Mouse (Mus musculus) E14TG2a.4 (cell line): Measurements from ENCODE around the gene Plaur.

Source experiments
- H3K27me3 ChIP-seq: 2 replicates; pipeline ENCODE4 v1.6.1; 2014; ENCODE audit warnings: low read length, control low read depth; ENCODE audit not compliant: insufficient read depth
- H3K36me3 ChIP-seq: 2 replicates; pipeline ENCODE4 v1.6.1; 2014; ENCODE audit warnings: low read length, control low read depth; ENCODE audit not compliant: insufficient read depth
- H3K4me1 ChIP-seq: replicated peaks from 2 replicates; pipeline ENCODE4 v1.6.1; 2014; ENCODE audit warnings: low read depth, low read length, control low read depth
- H3K4me3 ChIP-seq: replicated peaks from 2 replicates; pipeline ENCODE4 v1.5.1; 2014; ENCODE audit warnings: mild to moderate bottlenecking, low read length
- H3K9me3 ChIP-seq: 2 replicates; pipeline ENCODE4 v1.6.1; 2014; ENCODE audit warnings: low read length, control low read depth
- CTCF ChIP-seq: conservative IDR thresholded peaks from 2 replicates; pipeline ENCODE4 v1.5.1; 2014; ENCODE audit warnings: low read length
- NANOG ChIP-seq: IDR thresholded peaks from 2 replicates; pipeline ENCODE4 v1.6.1; 2014; ENCODE audit warnings: borderline replicate concordance, low read length, mixed read lengths
- POU5F1 ChIP-seq: IDR thresholded peaks from 2 replicates; pipeline ENCODE4 v1.6.1; 2014; ENCODE audit warnings: low read length, borderline replicate concordance

Plaur gene

DNA sequence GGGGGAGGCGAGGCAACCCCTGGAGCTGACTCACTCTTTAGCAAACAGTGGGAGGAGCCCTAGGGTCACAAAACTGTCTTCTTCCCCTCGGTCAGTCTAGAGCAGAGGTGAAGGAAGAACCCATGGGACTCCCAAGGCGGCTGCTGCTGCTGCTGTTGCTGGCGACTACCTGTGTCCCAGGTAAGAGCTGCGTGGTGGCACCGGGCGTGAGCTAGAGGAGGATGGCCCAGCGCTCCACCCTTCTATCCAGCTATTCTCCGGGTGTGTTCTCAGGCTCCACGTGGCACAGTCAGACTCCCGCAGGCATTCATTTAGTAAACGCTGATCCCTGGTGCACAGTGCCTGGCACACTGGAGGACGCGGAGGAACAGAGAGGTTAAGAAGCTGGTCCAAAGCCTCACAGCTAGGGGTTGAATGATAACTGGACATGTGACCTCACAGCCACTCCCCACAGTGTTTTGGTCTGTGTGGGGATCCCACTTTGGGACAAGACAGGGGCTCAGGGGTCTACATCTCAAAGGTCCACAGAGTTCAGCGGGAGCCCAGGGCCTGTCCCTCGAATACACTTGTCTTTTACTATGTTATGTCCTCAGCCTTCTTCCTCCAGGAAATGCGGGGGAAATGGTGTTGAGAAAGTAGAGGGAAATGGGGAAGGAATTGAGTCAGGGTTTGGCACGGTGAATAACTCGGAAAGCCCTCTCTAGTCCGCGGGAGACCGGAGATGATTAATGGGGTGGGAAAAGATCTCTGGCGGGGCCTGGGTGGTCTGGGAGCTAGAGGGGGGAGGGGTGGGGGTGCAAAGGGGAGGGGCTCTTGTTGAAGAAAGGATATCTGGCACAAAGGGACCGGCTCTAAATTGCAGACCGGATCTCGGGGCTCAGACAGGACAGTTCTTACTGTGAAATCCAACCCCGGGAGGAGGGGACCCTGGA lies at the start of gene Plaur:
Plaur (plus strand) TSS at position 97 of the 932 bp plus-strand sequence.
- Histone ChIP-seq H3K4me1 (peaks cover 85% of the 10 kb centered on the region), H3K4me3 (peak within 1 kb of the TSS; percentile 78), H3K27me3 (peaks cover 18% of the 10 kb centered on the region), H3K9me3 (no peaks in the 10 kb centered on the region), H3K36me3 (peaks cover 28% of the 10 kb centered on the region)
- TF ChIP-seq CTCF (no peak), NANOG (no peak), POU5F1 (no peak)

DNA sequence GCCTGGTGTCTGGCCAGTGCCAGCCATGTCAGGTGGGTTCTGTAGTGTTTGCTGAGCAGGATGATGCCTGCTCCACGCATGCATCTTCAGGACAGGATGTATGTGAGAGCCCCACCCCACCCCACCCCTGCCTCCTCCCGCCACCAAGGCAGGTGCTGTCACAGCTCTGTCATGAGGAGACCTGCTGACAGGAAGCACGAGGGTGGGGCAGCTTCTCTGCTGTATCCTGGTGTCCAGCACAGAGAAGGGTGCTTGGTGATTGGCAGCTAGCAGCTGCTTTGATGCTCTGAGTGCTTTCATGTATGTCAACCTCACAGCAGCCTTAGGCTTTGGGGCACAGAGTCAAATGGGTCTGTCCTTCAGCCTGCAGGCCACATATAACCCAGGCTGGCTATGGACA lies 48.7 kb upstream of the Plaur start:
- H3K4me3 ChIP-seq = no peak overlapping the region
- H3K27me3 ChIP-seq = no peaks in the 10 kb centered on the region
- peaks cover 77% of the 10 kb centered on the region for H3K36me3 ChIP-seq
- peaks cover 26% of the 10 kb centered on the region for H3K4me1 ChIP-seq
- no peak for TF ChIP-seq POU5F1
- no peak for TF ChIP-seq CTCF
- TF ChIP-seq NANOG = no peak
- H3K9me3 ChIP-seq = peaks cover 4% of the 10 kb centered on the region; the same call in 1 of the 2 replicates

DNA sequence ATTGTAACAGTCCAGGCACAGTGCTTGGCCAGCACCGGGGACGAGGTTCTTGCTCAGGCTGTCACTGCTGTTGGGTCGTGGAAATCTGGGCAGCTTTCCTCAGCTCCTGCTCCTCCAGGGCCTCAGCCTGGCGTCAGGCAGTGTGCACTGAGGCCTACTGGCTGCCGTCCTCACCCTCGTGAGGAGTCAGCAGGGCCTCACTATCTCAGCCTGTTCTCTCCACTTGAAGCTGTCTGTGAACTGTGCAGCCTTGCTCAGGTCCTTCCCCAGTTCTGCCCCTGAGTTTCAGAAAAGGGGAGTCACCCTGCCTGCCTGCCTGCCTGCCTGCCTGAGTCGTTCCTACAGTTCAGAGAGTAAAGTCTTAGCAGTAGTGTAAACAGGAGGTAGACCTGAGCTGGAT lies 47.0 kb upstream of the Plaur start:
- Histone ChIP-seq H3K36me3 (peaks cover 77% of the 10 kb centered on the region), H3K4me1 (peaks cover 20% of the 10 kb centered on the region), H3K9me3 (peaks cover 4% of the 10 kb centered on the region; the same call in 1 of the 2 replicates), H3K4me3 (no peak overlapping the region), H3K27me3 (no peaks in the 10 kb centered on the region)
- no peak for TF ChIP-seq NANOG
- TF ChIP-seq POU5F1 = no peak
- no peak for TF ChIP-seq CTCF

DNA sequence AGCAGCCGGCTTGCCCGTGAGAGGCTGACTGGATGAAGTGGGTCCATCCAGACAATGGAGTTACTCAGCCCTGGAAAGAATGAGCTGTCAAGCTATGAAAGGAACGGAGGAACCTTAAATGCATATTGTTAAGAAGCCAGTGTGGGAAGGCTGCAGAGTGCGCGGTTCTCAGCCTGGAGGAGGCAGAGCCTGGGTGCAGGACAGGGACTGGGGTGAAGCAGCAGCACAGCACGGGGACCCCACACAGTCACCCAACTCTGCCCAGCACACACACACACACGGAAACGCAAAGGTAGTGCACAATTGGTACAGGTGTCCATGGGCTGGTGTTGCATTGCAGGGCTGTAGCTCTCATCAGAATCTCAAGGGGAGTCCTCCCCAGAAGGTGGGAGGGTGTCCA lies 42.7 kb upstream of the Plaur start:
- H3K27me3 ChIP-seq = no peaks in the 10 kb centered on the region
- H3K9me3 ChIP-seq = no peaks in the 10 kb centered on the region
- TF ChIP-seq CTCF (no peak), POU5F1 (no peak), NANOG (no peak)
- H3K4me1 ChIP-seq = peaks cover 10% of the 10 kb centered on the region; the same call in 1 of the 2 replicates
- H3K4me3 ChIP-seq = no peak overlapping the region
- H3K36me3 ChIP-seq = peaks cover 95% of the 10 kb centered on the region

DNA sequence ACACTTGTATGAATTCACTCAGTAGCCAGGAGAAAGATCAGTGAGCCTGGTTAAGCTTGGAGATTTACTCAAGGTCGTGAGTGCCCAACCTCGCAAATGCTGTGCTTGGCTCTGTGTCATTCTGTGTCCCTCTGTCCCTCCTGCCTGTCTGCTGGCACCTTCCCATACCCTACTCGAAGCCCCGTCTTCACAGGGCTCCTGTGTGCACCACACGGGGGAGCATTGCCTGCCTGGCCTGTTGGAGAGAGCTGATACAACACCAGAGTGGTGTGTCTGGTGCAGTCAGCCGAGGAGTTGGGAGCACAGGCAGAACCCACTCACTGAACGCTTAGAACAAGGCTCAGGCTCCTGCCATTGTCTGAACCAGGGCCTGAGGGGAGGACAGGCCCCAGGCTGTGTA lies 40.6 kb upstream of the Plaur start:
- TF ChIP-seq NANOG (no peak), POU5F1 (no peak), CTCF (no peak)
- Histone ChIP-seq H3K27me3 (no peaks in the 10 kb centered on the region), H3K9me3 (no peaks in the 10 kb centered on the region), H3K36me3 (peaks cover 74% of the 10 kb centered on the region), H3K4me1 (peaks cover 10% of the 10 kb centered on the region; the same call in 1 of the 2 replicates), H3K4me3 (no peak overlapping the region)

DNA sequence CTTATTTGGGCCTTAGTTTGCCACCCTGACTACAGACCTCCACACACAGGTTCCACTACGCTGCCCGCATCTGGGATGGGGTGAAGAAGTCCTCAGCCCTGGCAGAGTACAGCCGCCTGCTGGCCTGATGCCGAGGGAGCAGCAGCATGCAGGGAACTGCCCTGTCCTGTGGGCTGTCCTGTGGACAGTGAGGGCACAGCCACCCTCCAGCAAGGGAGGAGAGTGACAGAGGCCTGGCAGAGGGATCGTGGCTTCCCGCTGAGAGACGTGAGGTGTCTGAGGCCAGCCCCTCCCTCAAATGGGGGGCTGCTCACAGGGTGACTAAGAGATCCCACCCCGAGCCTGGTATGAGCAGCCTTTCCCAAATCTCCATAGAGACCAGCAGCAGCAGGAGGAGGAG lies 40.0 kb upstream of the Plaur start:
- Histone ChIP-seq H3K9me3 (no peaks in the 10 kb centered on the region), H3K4me3 (no peak overlapping the region), H3K27me3 (no peaks in the 10 kb centered on the region), H3K36me3 (peaks cover 68% of the 10 kb centered on the region), H3K4me1 (peaks cover 10% of the 10 kb centered on the region; the same call in 1 of the 2 replicates)
- TF ChIP-seq CTCF (no peak), POU5F1 (no peak), NANOG (no peak)

DNA sequence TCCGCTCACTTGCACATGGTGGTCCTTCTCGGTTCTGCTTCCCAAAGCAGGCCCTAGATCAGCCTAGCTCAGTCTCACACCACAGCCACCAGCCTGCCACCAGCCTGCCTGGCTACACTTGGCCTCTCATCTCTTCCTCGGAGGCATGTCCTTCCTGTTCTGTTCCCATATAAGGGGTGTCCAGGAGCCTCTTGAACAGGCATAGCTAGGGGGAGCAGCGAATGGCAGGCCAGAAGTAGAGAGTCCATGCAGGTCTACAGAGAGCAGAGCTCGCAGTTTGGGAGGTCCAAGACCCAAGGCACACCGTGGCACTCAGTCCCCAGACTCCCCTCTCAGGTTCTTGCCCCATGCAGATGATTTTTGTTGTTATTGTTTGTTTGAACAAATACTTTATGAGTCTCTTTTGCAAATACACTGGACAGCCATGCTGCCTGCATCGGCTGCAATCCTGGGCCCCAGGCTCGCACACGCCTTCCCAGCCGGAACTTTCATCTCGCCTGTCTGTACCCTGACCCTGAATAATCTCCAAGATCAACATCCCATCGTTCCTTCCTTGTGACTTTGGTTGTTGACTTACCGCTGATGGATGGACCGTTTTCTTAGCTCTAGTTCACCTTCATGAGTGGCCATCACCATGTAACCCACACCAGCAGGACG lies 39.0 kb upstream of the Plaur start:
- Histone ChIP-seq H3K4me3 (no peak overlapping the region), H3K4me1 (peaks cover 7% of the 10 kb centered on the region; the same call in 1 of the 2 replicates), H3K27me3 (peaks cover under 1% of the 10 kb centered on the region; the same call in 1 of the 2 replicates), H3K9me3 (no peaks in the 10 kb centered on the region), H3K36me3 (peaks cover 60% of the 10 kb centered on the region)
- TF ChIP-seq CTCF (no peak), NANOG (no peak), POU5F1 (no peak)

DNA sequence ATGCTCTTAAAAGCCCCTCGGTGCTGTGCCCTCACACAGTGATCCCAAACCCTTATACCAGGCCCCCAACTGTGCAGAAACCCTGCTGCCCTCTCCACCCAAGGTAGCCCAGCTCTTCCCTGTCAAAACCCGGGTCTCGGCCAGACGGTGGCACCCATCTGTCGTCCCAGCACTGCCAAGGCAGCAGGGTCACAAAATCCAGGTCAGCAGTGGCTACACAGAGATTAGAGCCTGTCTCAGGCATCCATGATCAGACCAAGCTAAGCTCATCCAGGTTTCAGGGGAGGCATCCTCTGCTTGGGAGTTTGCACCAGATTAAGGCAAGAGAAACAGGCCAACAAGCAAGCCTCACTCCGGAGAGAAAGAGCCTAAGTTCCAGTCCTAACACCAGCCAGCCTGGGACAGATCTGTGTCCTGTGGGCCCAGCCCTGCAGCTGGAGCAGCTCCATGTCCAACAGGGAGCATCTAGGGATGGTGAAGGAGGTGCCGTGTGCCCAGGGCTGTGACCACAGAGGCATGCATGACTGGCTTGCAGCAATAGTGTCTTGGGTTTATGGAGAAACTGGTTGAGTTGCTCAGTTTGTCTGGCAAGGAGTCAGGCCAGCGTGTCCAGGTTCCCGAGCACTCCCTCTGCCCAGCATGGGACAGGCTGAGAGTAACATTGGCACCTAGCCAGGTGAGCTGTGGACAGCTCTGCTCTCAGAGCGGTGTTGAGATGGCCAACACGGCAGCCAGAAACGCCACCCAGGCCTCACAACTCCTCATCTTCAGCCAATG lies 38.1 kb upstream of the Plaur start:
- Histone ChIP-seq H3K4me1 (peaks cover 7% of the 10 kb centered on the region; the same call in 1 of the 2 replicates), H3K4me3 (no peak overlapping the region), H3K27me3 (peaks cover 8% of the 10 kb centered on the region), H3K36me3 (peaks cover 52% of the 10 kb centered on the region), H3K9me3 (no peaks in the 10 kb centered on the region)
- TF ChIP-seq POU5F1 = no peak
- TF ChIP-seq NANOG = no peak
- no peak for TF ChIP-seq CTCF
